Mouse (Mus musculus): Measurements from ENCODE around the gene Abhd8. TPM values are rescaled to one million over a fixed set of nuclear protein-coding genes. Genes with fewer than 3 reads are reported as not detected.
"Not testable (repeated sequence)": the region's sequence is repeated elsewhere in the genome, so short reads cannot be mapped to it uniquely, and the experiment has no call there.

Gene Abhd8
- polyA plus RNA-seq, 1 experiment from 2014 or later = 69.4 TPM

- 83% methylated on average over 7 of the region's 7 CpGs for WGBS
- Histone ChIP-seq H3K4me3 (no peak overlapping the region), H3K36me3 (replicated peaks) (no peaks in the 10 kb centered on the region), H3K9me3 (no peaks in the 10 kb centered on the region), H3K4me1 (peaks cover 4% of the 10 kb centered on the region; the same call in 1 of the 2 replicates), H3K27me3 (replicated peaks; ENCODE audit: low read depth, poor library complexity, severe bottlenecking) (peaks cover 18% of the 10 kb centered on the region), H3K27ac (replicated peaks) (no peak overlapping the region)
- DNase-seq (ENCODE audit: low spot score) = no peak
Observed at GRCm38 (mm10) chr8:71445096-71445495, 18.4 kb downstream of the Abhd8 start.

GRCm38 (mm10) chr8:71441404-71441803 is 22.1 kb downstream of the Abhd8 start:
- Histone ChIP-seq H3K4me3 (no peak overlapping the region), H3K4me1 (peaks cover 4% of the 10 kb centered on the region; the same call in 1 of the 2 replicates), H3K9me3 (no peaks in the 10 kb centered on the region), H3K27ac (replicated peaks) (no peak overlapping the region), H3K27me3 (replicated peaks; ENCODE audit: low read depth, poor library complexity, severe bottlenecking) (peaks cover 18% of the 10 kb centered on the region), H3K36me3 (replicated peaks) (no peaks in the 10 kb centered on the region)
- 0% methylated on average over 7 of the region's 7 CpGs for WGBS
- peak; percentile 43 for DNase-seq (ENCODE audit: low spot score)

GRCm38 (mm10) chr8:71437041-71437440 is 26.4 kb downstream of the Abhd8 start:
- Histone ChIP-seq H3K27me3 (replicated peaks; ENCODE audit: low read depth, poor library complexity, severe bottlenecking) (peaks cover 3% of the 10 kb centered on the region), H3K4me3 (no peak overlapping the region), H3K4me1 (peaks cover 3% of the 10 kb centered on the region; the same call in 1 of the 2 replicates), H3K27ac (replicated peaks) (no peak overlapping the region), H3K36me3 (replicated peaks) (no peaks in the 10 kb centered on the region), H3K9me3 (peaks cover 3% of the 10 kb centered on the region; the same call in 1 of the 2 replicates)
- WGBS = 41% methylated on average over 3 of the region's 3 CpGs
- DNase-seq (ENCODE audit: low spot score) = no peak

- not testable (repeated sequence) for H3K27ac ChIP-seq (replicated peaks); H3K36me3 ChIP-seq (replicated peaks); H3K4me3 ChIP-seq; H3K4me1 ChIP-seq; DNase-seq (ENCODE audit: low spot score); H3K27me3 ChIP-seq (replicated peaks; ENCODE audit: low read depth, poor library complexity, severe bottlenecking); H3K9me3 ChIP-seq
- WGBS = 82% methylated on average over 1 of the region's 1 CpGs
Observed at GRCm38 (mm10) chr8:71432935-71433334, 30.5 kb downstream of the Abhd8 start.

- H3K36me3 ChIP-seq (replicated peaks) = no peaks in the 10 kb centered on the region
- H3K9me3 ChIP-seq = no peaks in the 10 kb centered on the region
- no peak overlapping the region for H3K27ac ChIP-seq (replicated peaks)
- H3K27me3 ChIP-seq (replicated peaks; ENCODE audit: low read depth, poor library complexity, severe bottlenecking) = 0 out of 2 replicates have a peak, but pooled peaks cover 3% of the 10 kb centered on the region
- H3K4me3 ChIP-seq = no peak overlapping the region
- H3K4me1 ChIP-seq = no peaks in the 10 kb centered on the region
- DNase-seq (ENCODE audit: low spot score) = no peak
Observed at GRCm38 (mm10) chr8:71422121-71422520, 41.3 kb downstream of the Abhd8 start.

- WGBS = 48% methylated on average over 11 of the region's 11 CpGs
- DNase-seq (ENCODE audit: low spot score) = no peak
Observed at GRCm38 (mm10) chr8:71411535-71412273, 51.8 kb downstream of the Abhd8 start.

GRCm38 (mm10) chr8:71408231-71408630 is 55.2 kb downstream of the Abhd8 start:
- H3K27me3 ChIP-seq (replicated peaks; ENCODE audit: low read depth, poor library complexity, severe bottlenecking) = no peaks in the 10 kb centered on the region
- peaks cover 35% of the 10 kb centered on the region for H3K4me1 ChIP-seq
- no peaks in the 10 kb centered on the region for H3K9me3 ChIP-seq
- WGBS = 92% methylated on average over 4 of the region's 4 CpGs
- peaks cover 42% of the 10 kb centered on the region for H3K36me3 ChIP-seq (replicated peaks)
- no peak for DNase-seq (ENCODE audit: low spot score)
- H3K4me3 ChIP-seq = no peak overlapping the region
- H3K27ac ChIP-seq (replicated peaks) = no peak overlapping the region

More at GRCm38 (mm10) chr8:71411535-71412273, 51.8 kb downstream of the Abhd8 start:
- no peaks in the 10 kb centered on the region for H3K9me3 ChIP-seq
- H3K4me1 ChIP-seq = peaks cover 17% of the 10 kb centered on the region
- no peak overlapping the region for H3K27ac ChIP-seq (replicated peaks)
- H3K4me3 ChIP-seq = no peak overlapping the region
- peaks cover 33% of the 10 kb centered on the region for H3K36me3 ChIP-seq (replicated peaks)
- no peaks in the 10 kb centered on the region for H3K27me3 ChIP-seq (replicated peaks; ENCODE audit: low read depth, poor library complexity, severe bottlenecking)

- 91% methylated on average over 14 of the region's 14 CpGs for WGBS
- H3K27ac ChIP-seq (replicated peaks) = no peak overlapping the region
- no peaks in the 10 kb centered on the region for H3K9me3 ChIP-seq
- no peak for DNase-seq (ENCODE audit: low spot score)
- no peaks in the 10 kb centered on the region for H3K27me3 ChIP-seq (replicated peaks; ENCODE audit: low read depth, poor library complexity, severe bottlenecking)
- H3K4me1 ChIP-seq = peaks cover 35% of the 10 kb centered on the region
- peak overlapping the region; percentile 84 for H3K4me3 ChIP-seq
- peaks cover 50% of the 10 kb centered on the region for H3K36me3 ChIP-seq (replicated peaks)
Observed at GRCm38 (mm10) chr8:71407441-71407840, 56.0 kb downstream of the Abhd8 start.

Other genes starting within 250 kb of the Abhd8 start
- gene Myo9b, start 190.9 kb downstream of the Abhd8 start, polyA plus RNA-seq (2016; fragmentation: Nextera tagmentation; extraction: Ambion mirVana) = 27.9 and 28.6 TPM in 2 replicates
- gene Haus8, start 190.7 kb downstream of the Abhd8 start, polyA plus RNA-seq (2016; fragmentation: Nextera tagmentation; extraction: Ambion mirVana) = 62.9 and 66.3 TPM in 2 replicates
- 83.1 and 84.3 TPM in 2 replicates for gene Use1, start 96.8 kb downstream of the Abhd8 start, polyA plus RNA-seq (2016; fragmentation: Nextera tagmentation; extraction: Ambion mirVana)
- 4.0 and 5.0 TPM in 2 replicates for gene Ocel1, start 92.4 kb downstream of the Abhd8 start, polyA plus RNA-seq (2016; fragmentation: Nextera tagmentation; extraction: Ambion mirVana)
- 63.6 and 78.0 TPM in 2 replicates for gene Nr2f6, start 81.7 kb downstream of the Abhd8 start, polyA plus RNA-seq (2016; fragmentation: Nextera tagmentation; extraction: Ambion mirVana)
- gene Ushbp1, start 67.9 kb downstream of the Abhd8 start, polyA plus RNA-seq (2016; fragmentation: Nextera tagmentation; extraction: Ambion mirVana) = 5.4 and 5.5 TPM in 2 replicates
- gene Babam1, start 66.8 kb downstream of the Abhd8 start, polyA plus RNA-seq (2016; fragmentation: Nextera tagmentation; extraction: Ambion mirVana) = 109 and 110 TPM in 2 replicates
- 35.6 and 38.8 TPM in 2 replicates for gene Ankle1, start 57.6 kb downstream of the Abhd8 start, polyA plus RNA-seq (2016; fragmentation: Nextera tagmentation; extraction: Ambion mirVana)
- gene Mrpl34, start 1.3 kb upstream of the Abhd8 start, polyA plus RNA-seq (2016; fragmentation: Nextera tagmentation; extraction: Ambion mirVana) = 223 and 236 TPM in 2 replicates
- gene Dda1, start 5.5 kb upstream of the Abhd8 start, polyA plus RNA-seq (2016; fragmentation: Nextera tagmentation; extraction: Ambion mirVana) = 131 and 134 TPM in 2 replicates
- 2.4 and 3.2 TPM in 2 replicates for gene Ano8, start 22.3 kb upstream of the Abhd8 start, polyA plus RNA-seq (2016; fragmentation: Nextera tagmentation; extraction: Ambion mirVana)
- gene Gtpbp3, start 24.4 kb upstream of the Abhd8 start, polyA plus RNA-seq (2016; fragmentation: Nextera tagmentation; extraction: Ambion mirVana) = 24.5 and 25.3 TPM in 2 replicates
- gene Plvap, start 48.1 kb upstream of the Abhd8 start, polyA plus RNA-seq (2016; fragmentation: Nextera tagmentation; extraction: Ambion mirVana) = 58.0 and 59.2 TPM in 2 replicates
- gene Ccdc194, start 62.1 kb upstream of the Abhd8 start, polyA plus RNA-seq (2016; fragmentation: Nextera tagmentation; extraction: Ambion mirVana) = 0.12 and 0.26 TPM in 2 replicates
- 5.8 and 7.2 TPM in 2 replicates for gene Bst2, start 73.8 kb upstream of the Abhd8 start, polyA plus RNA-seq (2016; fragmentation: Nextera tagmentation; extraction: Ambion mirVana)
- gene Mvb12a, start 79.3 kb upstream of the Abhd8 start, polyA plus RNA-seq (2016; fragmentation: Nextera tagmentation; extraction: Ambion mirVana) = 76.9 and 80.7 TPM in 2 replicates
- gene Tmem221, start 95.2 kb upstream of the Abhd8 start, polyA plus RNA-seq (2016; fragmentation: Nextera tagmentation; extraction: Ambion mirVana) = 0.52 and 0.54 TPM in 2 replicates
- gene Nxnl1, start 102.9 kb upstream of the Abhd8 start, polyA plus RNA-seq (2016; fragmentation: Nextera tagmentation; extraction: Ambion mirVana) = 0.15 TPM in 1 of 2 replicates, not detected in the other
- 21.8 and 30.7 TPM in 2 replicates for gene Slc27a1, start 105.2 kb upstream of the Abhd8 start, polyA plus RNA-seq (2016; fragmentation: Nextera tagmentation; extraction: Ambion mirVana)
- gene Pgls, start 128.5 kb upstream of the Abhd8 start, polyA plus RNA-seq (2016; fragmentation: Nextera tagmentation; extraction: Ambion mirVana) = 249 and 260 TPM in 2 replicates
- 4.8 and 5.0 TPM in 2 replicates for gene Fam129c, start 134.0 kb upstream of the Abhd8 start, polyA plus RNA-seq (2016; fragmentation: Nextera tagmentation; extraction: Ambion mirVana)
- 52.1 and 53.7 TPM in 2 replicates for gene Colgalt1, start 147.3 kb upstream of the Abhd8 start, polyA plus RNA-seq (2016; fragmentation: Nextera tagmentation; extraction: Ambion mirVana)
- 2.2 TPM in 2 replicates for gene Unc13a, start 208.1 kb upstream of the Abhd8 start, polyA plus RNA-seq (2016; fragmentation: Nextera tagmentation; extraction: Ambion mirVana)
- gene Jak3, start 212.6 kb upstream of the Abhd8 start, polyA plus RNA-seq (2016; fragmentation: Nextera tagmentation; extraction: Ambion mirVana) = 3.6 and 4.0 TPM in 2 replicates
- gene Insl3, start 225.6 kb upstream of the Abhd8 start, polyA plus RNA-seq (2016; fragmentation: Nextera tagmentation; extraction: Ambion mirVana) = 0.55 TPM in 1 of 2 replicates, not detected in the other
- gene B3gnt3, start 238.1 kb upstream of the Abhd8 start, polyA plus RNA-seq (2016; fragmentation: Nextera tagmentation; extraction: Ambion mirVana) = 0.54 and 0.72 TPM in 2 replicates